Comparison of ENCODE assay signal across 8 mouse cellular contexts in the genomic region with DNA sequence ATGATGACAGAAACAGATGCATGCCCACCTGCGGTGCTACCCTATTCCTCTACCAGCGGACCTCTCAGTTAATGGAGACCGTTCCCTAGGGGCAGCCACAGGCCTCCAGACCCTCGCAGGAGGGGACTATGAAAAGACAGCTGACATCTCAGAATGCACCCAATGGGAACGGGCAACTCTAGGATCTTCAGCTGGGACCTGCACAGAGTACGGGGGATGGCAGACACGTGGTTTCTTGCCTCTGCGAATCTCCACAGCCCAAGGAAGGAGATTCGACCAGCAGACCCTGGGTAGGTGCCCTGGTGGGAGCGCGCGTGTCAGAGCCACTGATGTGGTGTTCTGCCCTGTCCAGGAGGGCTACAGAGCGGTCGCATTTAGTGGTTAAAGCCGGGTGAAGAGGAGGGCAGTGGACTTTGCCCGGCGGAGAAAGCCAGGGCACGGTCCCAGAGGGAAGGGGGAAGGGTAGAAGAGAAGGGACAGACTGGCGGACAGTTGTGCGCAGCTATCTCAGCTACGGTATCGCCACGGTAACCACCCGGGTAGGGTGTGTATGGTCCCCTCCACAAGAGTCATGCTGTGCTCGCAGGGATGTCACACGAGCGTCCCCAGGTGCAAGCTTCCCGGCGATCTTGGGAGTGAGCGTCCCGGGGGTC. TPM values are rescaled to one million over a fixed set of nuclear protein-coding genes. Genes with fewer than 3 reads are reported as not detected.
DNase-seq lines count a peak whose midpoint lies in the region; ATAC-seq and TF ChIP-seq lines count a peak whose summit lies in the region.

No protein-coding gene starts in this region.

- peak overlapping the region; percentile 43 for H3K9ac ChIP-seq in forebrain, embryonic 14.5 days (ENCODE audit: low read length)
- 0 out of 2 replicates have a peak overlapping the region, but pooled peaks have one; percentile 1 for H3K9ac ChIP-seq in kidney, postnatal 0 days (ENCODE audit: low read depth, low read length)
- H3K9ac ChIP-seq in midbrain, postnatal 0 days (replicated peaks; ENCODE audit: low read length, poor library complexity, severe bottlenecking), result peak overlapping the region; percentile 46

- no peak for TF ChIP-seq POLR2A in thymus, adult 2 months (IDR thresholded peaks at IDR 0.05; ENCODE audit: control insufficient read depth, extremely low read depth, insufficient read depth, low read length, poor library complexity)

- no peak for TF ChIP-seq CTCF in thymus, adult 2 months (IDR thresholded peaks at IDR 0.05; ENCODE audit: borderline replicate concordance, control insufficient read depth, extremely low read depth, insufficient read depth, low read length, poor library complexity)
- TF ChIP-seq CTCF in kidney, postnatal 0 days (IDR thresholded peaks at IDR 0.05; ENCODE audit: low read depth), result no peak
- TF ChIP-seq CTCF in midbrain, postnatal 0 days (IDR thresholded peaks at IDR 0.05), result no peak

- H3K9me3 ChIP-seq in forebrain, embryonic 14.5 days (replicated peaks; ENCODE audit: control insufficient read depth, low read length), result no peaks in the 10 kb centered on the region
- no peaks in the 10 kb centered on the region for H3K9me3 ChIP-seq in kidney, postnatal 0 days (replicated peaks; ENCODE audit: low read length)
- no peaks in the 10 kb centered on the region for H3K9me3 ChIP-seq in midbrain, postnatal 0 days (ENCODE audit: low read length)

- peaks cover 8% of the 10 kb centered on the region; the same call in 1 of the 2 replicates for H3K27me3 ChIP-seq in thymus, adult 2 months (ENCODE audit: control insufficient read depth, insufficient read depth, low read length)
- H3K27me3 ChIP-seq in forebrain, embryonic 14.5 days (replicated peaks; ENCODE audit: control insufficient read depth, insufficient read depth, low read length), result peaks cover 44% of the 10 kb centered on the region
- H3K27me3 ChIP-seq in kidney, postnatal 0 days (ENCODE audit: insufficient read depth, low read length), result peaks cover 34% of the 10 kb centered on the region
- peaks cover 36% of the 10 kb centered on the region for H3K27me3 ChIP-seq in midbrain, postnatal 0 days (ENCODE audit: insufficient read depth, low read length)

- 6% methylated on average over 31 of the region's 31 CpGs for WGBS in thymus, adult 2 months
- WGBS in forebrain, embryonic 14.5 days, result 1% methylated on average over 31 of the region's 31 CpGs
- 2% methylated on average over 31 of the region's 31 CpGs for WGBS in kidney, postnatal 0 days
- under 1% methylated on average over 30 of the region's 31 CpGs for WGBS in midbrain, postnatal 0 days

- ATAC-seq in forebrain, embryonic 14.5 days, result peak; percentile 70
- ATAC-seq in kidney, postnatal 0 days (replicated peaks; ENCODE audit: low FRiP score, low read depth), result peak; percentile 61
- ATAC-seq in midbrain, postnatal 0 days (ENCODE audit: low FRiP score), result peak; percentile 52

- peak overlapping the region; percentile 67 for H3K4me2 ChIP-seq in forebrain, embryonic 14.5 days (ENCODE audit: low read length)
- peak overlapping the region; percentile 61 for H3K4me2 ChIP-seq in kidney, postnatal 0 days (ENCODE audit: low read length)
- peak overlapping the region; percentile 64 for H3K4me2 ChIP-seq in midbrain, postnatal 0 days (ENCODE audit: low read depth, low read length, poor library complexity, severe bottlenecking)

- H3K27ac ChIP-seq in thymus, adult 2 months (ENCODE audit: control insufficient read depth, insufficient read depth, low read length), result no peak overlapping the region
- H3K27ac ChIP-seq in forebrain, embryonic 14.5 days (ENCODE audit: low read depth, low read length), result no peak overlapping the region
- no peak overlapping the region for H3K27ac ChIP-seq in kidney, postnatal 0 days
- H3K27ac ChIP-seq in midbrain, postnatal 0 days (ENCODE audit: low read depth, low read length), result no peak overlapping the region

- H3K4me3 ChIP-seq in thymus, adult 2 months (ENCODE audit: control insufficient read depth, insufficient read depth, low read length), result peak overlapping the region; percentile 14
- H3K4me3 ChIP-seq in forebrain, embryonic 14.5 days (ENCODE audit: low read depth, low read length), result peak overlapping the region; percentile 40
- H3K4me3 ChIP-seq in kidney, postnatal 0 days (replicated peaks; ENCODE audit: low read depth, low read length), result peak overlapping the region; percentile 36
- peak overlapping the region; percentile 45 for H3K4me3 ChIP-seq in midbrain, postnatal 0 days (ENCODE audit: low read depth, low read length)

- DNase-seq in thymus, adult 2 months, result no peak
- DNase-seq in thymus, adult 18-20 months, result no peak
- DNase-seq in forebrain, embryonic 14.5 days (ENCODE audit: low spot score), result no peak
- DNase-seq in kidney, postnatal 0 days (ENCODE audit: low spot score), result no peak
- no peak for DNase-seq in midbrain, postnatal 0 days (ENCODE audit: low spot score)
- DNase-seq in ovary, postnatal 14 days (ENCODE audit: low spot score), result no peak
- no peak for DNase-seq in layer of hippocampus, postnatal 36 days
- DNase-seq in thymus, postnatal 0 days (ENCODE audit: low spot score), result no peak

- peaks cover 12% of the 10 kb centered on the region for H3K4me1 ChIP-seq in thymus, adult 2 months (replicated peaks; ENCODE audit: control insufficient read depth, insufficient read depth, low read length)
- peaks cover 3% of the 10 kb centered on the region for H3K4me1 ChIP-seq in forebrain, embryonic 14.5 days (ENCODE audit: control insufficient read depth, insufficient read depth, low read length)
- H3K4me1 ChIP-seq in kidney, postnatal 0 days (replicated peaks; ENCODE audit: insufficient read depth, low read length), result 0 out of 2 replicates have a peak, but pooled peaks cover 7% of the 10 kb centered on the region
- no peaks in the 10 kb centered on the region for H3K4me1 ChIP-seq in midbrain, postnatal 0 days (ENCODE audit: insufficient read depth, low read length)

- H3K36me3 ChIP-seq in thymus, adult 2 months (ENCODE audit: control insufficient read depth, insufficient read depth, low read length), result no peaks in the 10 kb centered on the region
- no peaks in the 10 kb centered on the region for H3K36me3 ChIP-seq in forebrain, embryonic 14.5 days (ENCODE audit: control insufficient read depth, insufficient read depth, low read length)
- H3K36me3 ChIP-seq in kidney, postnatal 0 days (ENCODE audit: insufficient read depth, low read length), result no peaks in the 10 kb centered on the region
- H3K36me3 ChIP-seq in midbrain, postnatal 0 days (ENCODE audit: insufficient read depth, low read length), result no peaks in the 10 kb centered on the region

RNA-seq across cellular contexts. Expression of a gene that starts 0.6 kb away (rescaled TPM):
- 1.2 and 2.2 TPM in 2 replicates for polyA plus RNA-seq in thymus, adult 2 months (2012; rRNA removed)
- polyA plus RNA-seq in forebrain, embryonic 14.5 days (2014; fragmentation: Nextera tagmentation; extraction: Ambion mirVana), result 0.71 and 1.2 TPM in 2 replicates
- polyA plus RNA-seq in kidney, postnatal 0 days (2015; fragmentation: Nextera tagmentation; extraction: Ambion mirVana), result 16.6 and 17.5 TPM in 2 replicates
- 8.4 and 9.8 TPM in 2 replicates for total RNA-seq in midbrain, postnatal 0 days (2014; rRNA removed)
- polyA plus RNA-seq in midbrain, postnatal 0 days (2015; fragmentation: Nextera tagmentation; extraction: Ambion mirVana), result 8.6 and 10.5 TPM in 2 replicates
- total RNA-seq in layer of hippocampus, postnatal 36 days (2021), result 10 to 100 TPM; 41.5 to 47.1 TPM
- 0.44 and 0.90 TPM in 2 replicates for polyA plus RNA-seq in thymus, postnatal 0 days (2015; fragmentation: Nextera tagmentation; extraction: Ambion mirVana)

RNA-seq across cellular contexts. Expression of a gene that starts 29.1 kb away (rescaled TPM):
- 76.7 and 78.9 TPM in 2 replicates for polyA plus RNA-seq in thymus, adult 2 months (2012; rRNA removed)
- polyA plus RNA-seq in forebrain, embryonic 14.5 days (2014; fragmentation: Nextera tagmentation; extraction: Ambion mirVana), result 89.3 and 101 TPM in 2 replicates
- 127 TPM in 2 replicates for polyA plus RNA-seq in kidney, postnatal 0 days (2015; fragmentation: Nextera tagmentation; extraction: Ambion mirVana)
- 146 and 246 TPM in 2 replicates for total RNA-seq in midbrain, postnatal 0 days (2014; rRNA removed)
- polyA plus RNA-seq in midbrain, postnatal 0 days (2015; fragmentation: Nextera tagmentation; extraction: Ambion mirVana), result 180 and 187 TPM in 2 replicates
- total RNA-seq in layer of hippocampus, postnatal 36 days (2021), result 100 to 1,000 TPM; 150 to 161 TPM
- polyA plus RNA-seq in thymus, postnatal 0 days (2015; fragmentation: Nextera tagmentation; extraction: Ambion mirVana), result 75.9 and 92.2 TPM in 2 replicates

RNA-seq across cellular contexts. Expression of a gene that starts 49.9 kb away (rescaled TPM):
- 109 and 122 TPM in 2 replicates for polyA plus RNA-seq in thymus, adult 2 months (2012; rRNA removed)
- not detected in 2 replicates for polyA plus RNA-seq in forebrain, embryonic 14.5 days (2014; fragmentation: Nextera tagmentation; extraction: Ambion mirVana)
- polyA plus RNA-seq in kidney, postnatal 0 days (2015; fragmentation: Nextera tagmentation; extraction: Ambion mirVana), result not detected in 2 replicates
- not detected in 2 replicates for total RNA-seq in midbrain, postnatal 0 days (2014; rRNA removed)
- polyA plus RNA-seq in midbrain, postnatal 0 days (2015; fragmentation: Nextera tagmentation; extraction: Ambion mirVana), result not detected in 2 replicates
- not detected for total RNA-seq in layer of hippocampus, postnatal 36 days (2021)
- 24.8 and 28.7 TPM in 2 replicates for polyA plus RNA-seq in thymus, postnatal 0 days (2015; fragmentation: Nextera tagmentation; extraction: Ambion mirVana)

Comparison
In these comparisons a context has a peak if more than half of its experiments do, and no peak if none do; other contexts are left out.
1. RNA of a gene that starts 49.9 kb away (polyA plus RNA-seq): 109 to 122 TPM in thymus, adult 2 months and 24.8 to 28.7 TPM in thymus, postnatal 0 days; not detected in kidney, postnatal 0 days, not detected in midbrain, postnatal 0 days and not detected in forebrain, embryonic 14.5 days; every median in the first group is over 10 times any median in the second.
2. Peak in every context shown above with its lines, with median percentiles within 50 percentile points of each other: H3K4me3 ChIP-seq, ATAC-seq, H3K4me2 ChIP-seq and H3K9ac ChIP-seq.